Comparison of ENCODE assay signal across 8 mouse cellular contexts in genomic region chr5:96964062-96965028, GRCm38 (mm10). TPM values are rescaled to one million over a fixed set of nuclear protein-coding genes. Genes with fewer than 3 reads are reported as not detected.
DNase-seq lines count a peak whose midpoint lies in the region; ATAC-seq and TF ChIP-seq lines count a peak whose summit lies in the region.

No protein-coding gene starts in this region.

- ATAC-seq in lung, postnatal 0 days: no peak
- ATAC-seq in midbrain, embryonic 13.5 days: peak; percentile 55; the same call in 1 of the 2 replicates
- ATAC-seq in megakaryocyte-erythroid progenitor cell, adult 5-6 weeks (replicated peaks; ENCODE audit: low FRiP score, low TSS enrichment, poor library complexity, severe bottlenecking): no peak

- H3K27ac ChIP-seq in lung, postnatal 0 days (ENCODE audit: low read length): no peak overlapping the region
- peak overlapping the region; percentile 79 for H3K27ac ChIP-seq in forebrain, embryonic 10.5 days
- 0 out of 2 replicates have a peak overlapping the region, but pooled peaks have one; percentile 19 for H3K27ac ChIP-seq in midbrain, embryonic 13.5 days

- no peaks in the 10 kb centered on the region for H3K4me1 ChIP-seq in lung, postnatal 0 days (ENCODE audit: insufficient read depth, low read depth, low read length)
- peaks cover 38% of the 10 kb centered on the region for H3K4me1 ChIP-seq in forebrain, embryonic 10.5 days
- peaks cover 8% of the 10 kb centered on the region for H3K4me1 ChIP-seq in midbrain, embryonic 13.5 days (replicated peaks)

- no peaks in the 10 kb centered on the region for H3K9me3 ChIP-seq in lung, postnatal 0 days (ENCODE audit: low read length)
- H3K9me3 ChIP-seq in forebrain, embryonic 10.5 days: no peaks in the 10 kb centered on the region
- H3K9me3 ChIP-seq in midbrain, embryonic 13.5 days: no peaks in the 10 kb centered on the region

- 9% methylated on average over 14 of the region's 14 CpGs for WGBS in lung, postnatal 0 days
- WGBS in forebrain, embryonic 10.5 days: 4% methylated on average over 14 of the region's 14 CpGs
- 2% methylated on average over 14 of the region's 14 CpGs for WGBS in midbrain, embryonic 13.5 days

- no peak for TF ChIP-seq EP300 in lung, postnatal 0 days (IDR thresholded peaks at IDR 0.05)

- peak overlapping the region; percentile 12; the same call in 1 of the 2 replicates for H3K4me3 ChIP-seq in lung, postnatal 0 days (ENCODE audit: low read depth, low read length)
- H3K4me3 ChIP-seq in forebrain, embryonic 10.5 days: peak overlapping the region; percentile 32
- H3K4me3 ChIP-seq in midbrain, embryonic 13.5 days (replicated peaks): peak overlapping the region; percentile 20; the same call in 1 of the 2 replicates

- H3K4me2 ChIP-seq in lung, postnatal 0 days (replicated peaks; ENCODE audit: low read depth, low read length): peak overlapping the region; percentile 39; the same call in 1 of the 2 replicates
- peak overlapping the region; percentile 43 for H3K4me2 ChIP-seq in midbrain, embryonic 13.5 days (replicated peaks)

- H3K36me3 ChIP-seq in lung, postnatal 0 days (ENCODE audit: insufficient read depth, low read length): no peaks in the 10 kb centered on the region
- H3K36me3 ChIP-seq in forebrain, embryonic 10.5 days (replicated peaks): no peaks in the 10 kb centered on the region
- H3K36me3 ChIP-seq in midbrain, embryonic 13.5 days: no peaks in the 10 kb centered on the region

- TF ChIP-seq CTCF in lung, postnatal 0 days (IDR thresholded peaks at IDR 0.05): no peak

- no peak for DNase-seq in lung, postnatal 0 days (ENCODE audit: low spot score)
- no peak for DNase-seq in lung, postnatal 25 days (ENCODE audit: low spot score)
- DNase-seq in forebrain, embryonic 10.5 days (ENCODE audit: extremely low spot score, low spot score): peak; percentile 31
- DNase-seq in kidney, adult 8-10 months: peak; percentile 64 to 77
- no peak for DNase-seq in adipocyte (ENCODE audit: low spot score)
- DNase-seq in gastrocnemius, postnatal 10 days: no peak

- H3K9ac ChIP-seq in lung, postnatal 0 days (replicated peaks; ENCODE audit: low read depth): no peak overlapping the region
- 0 out of 2 replicates have a peak overlapping the region, but pooled peaks have one; percentile 19 for H3K9ac ChIP-seq in midbrain, embryonic 13.5 days (replicated peaks)

- H3K27me3 ChIP-seq in lung, postnatal 0 days (replicated peaks; ENCODE audit: insufficient read depth, low read length): no peaks in the 10 kb centered on the region
- no peaks in the 10 kb centered on the region; the same call in 1 of the 2 replicates for H3K27me3 ChIP-seq in forebrain, embryonic 10.5 days (ENCODE audit: poor library complexity, severe bottlenecking)
- no peaks in the 10 kb centered on the region for H3K27me3 ChIP-seq in midbrain, embryonic 13.5 days

RNA-seq across cellular contexts. Expression of gene Bmp2k, which starts 33.1 kb away (rescaled TPM):
- polyA plus RNA-seq in lung, postnatal 0 days (2015; fragmentation: Nextera tagmentation; extraction: Ambion mirVana): 16.5 and 17.3 TPM in 2 replicates
- 8.7 and 8.8 TPM in 2 replicates for polyA plus RNA-seq in forebrain, embryonic 10.5 days (2016; fragmentation: Nextera tagmentation; extraction: Ambion mirVana)
- 8.3 and 9.3 TPM in 2 replicates for polyA plus RNA-seq in midbrain, embryonic 13.5 days (2015; fragmentation: Nextera tagmentation; extraction: Ambion mirVana)
- total RNA-seq in megakaryocyte-erythroid progenitor cell, adult 5-6 weeks (2014; fragmentation: Nextera tagmentation): 14.0 and 15.9 TPM in 2 replicates
- total RNA-seq in megakaryocyte-erythroid progenitor cell, adult 5-6 weeks (2017): 16.8 and 17.2 TPM in 2 replicates
- 10 to 100 TPM; 12.6 to 15.1 TPM for total RNA-seq in gastrocnemius, postnatal 10 days (2021)

Comparison
In these comparisons a context has a peak if more than half of its experiments do, and no peak if none do; other contexts are left out.
1. DNase-seq: peak in forebrain, embryonic 10.5 days (single experiment) and kidney, adult 8-10 months (2 of 2); none in lung, postnatal 0 days (single experiment), lung, postnatal 25 days (single experiment), adipocyte (single experiment) and gastrocnemius, postnatal 10 days (single experiment).
2. Peak in every context shown above with its lines, with median percentiles within 50 percentile points of each other: H3K4me3 ChIP-seq.